Mouse (Mus musculus): Measurements from ENCODE around the gene Cavin4. TPM values are rescaled to one million over a fixed set of nuclear protein-coding genes. Genes with fewer than 3 reads are reported as not detected.

Cavin4 gene
- polyA plus RNA-seq, 1 experiment from 2014 or later, result 0.05 TPM

DNA sequence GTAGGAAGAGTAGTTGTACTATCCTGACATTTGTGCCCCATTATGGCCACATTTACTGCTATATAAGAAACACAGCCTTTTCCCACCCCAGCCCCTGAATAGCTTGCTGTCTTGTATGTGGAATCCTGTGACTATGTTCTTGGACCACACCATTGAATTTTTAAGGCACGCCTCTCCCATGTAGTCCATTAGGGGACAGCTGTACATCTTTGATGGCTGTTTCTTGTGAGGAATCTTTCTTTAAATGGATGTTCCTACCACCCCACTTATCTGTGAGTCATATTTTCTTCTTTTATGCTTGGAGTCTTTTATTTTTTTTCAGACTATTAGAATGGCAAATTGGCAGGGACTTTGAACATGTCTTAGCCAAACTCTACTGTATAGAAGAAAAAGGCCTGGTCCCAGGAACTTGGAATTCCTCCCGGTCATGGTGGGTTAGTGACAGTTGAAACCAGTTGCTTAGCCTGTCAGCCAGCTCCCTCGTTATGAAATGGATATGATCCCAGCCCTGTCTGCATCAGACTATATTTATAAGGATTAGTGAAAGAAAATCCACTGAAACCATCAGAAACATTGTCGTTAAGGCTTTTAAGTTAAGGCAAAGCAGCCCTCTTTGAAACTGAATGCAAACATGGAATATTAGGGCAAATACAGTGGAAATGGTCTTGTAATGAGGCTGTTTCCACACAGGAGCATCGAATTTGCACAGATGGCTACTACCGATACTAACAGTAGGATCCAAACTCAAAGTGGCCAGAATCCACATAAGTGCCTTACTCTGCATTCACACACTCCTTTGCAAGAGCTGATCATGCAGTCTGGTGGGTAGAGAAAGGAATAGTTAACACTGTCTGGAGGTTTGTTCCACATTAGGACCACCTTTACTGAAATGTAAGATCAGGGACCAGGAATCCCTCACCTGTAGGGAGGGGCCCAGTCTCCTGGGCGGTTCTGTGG is 2.4 kb upstream of the Cavin4 start:
- Histone ChIP-seq H3K4me3 (ENCODE audit: low read depth, low read length) (no peak overlapping the region), H3K4me1 (ENCODE audit: insufficient read depth) (no peaks in the 10 kb centered on the region), H3K27ac (ENCODE audit: low read depth) (no peak overlapping the region), H3K36me3 (replicated peaks; ENCODE audit: insufficient read depth, low read length) (no peaks in the 10 kb centered on the region), H3K9ac (replicated peaks) (no peak overlapping the region), H3K4me2 (ENCODE audit: low read depth, low read length) (no peak overlapping the region), H3K27me3 (ENCODE audit: insufficient read depth, low read length) (no peaks in the 10 kb centered on the region), H3K9me3 (ENCODE audit: low read length) (no peaks in the 10 kb centered on the region)
- ATAC-seq, result no peak
- WGBS (ENCODE audit: insufficient replicate concordance), result 73% methylated on average over 7 of the region's 7 CpGs
- no peak for DNase-seq
- TF ChIP-seq CTCF (IDR thresholded peaks at IDR 0.05; ENCODE audit: low read depth) (no peak), EP300 (IDR thresholded peaks at IDR 0.05; ENCODE audit: low read depth) (no peak)

- Histone ChIP-seq H3K27ac (ENCODE audit: low read depth) (no peak overlapping the region), H3K4me1 (ENCODE audit: insufficient read depth) (0 out of 2 replicates have a peak, but pooled peaks cover 5% of the 10 kb centered on the region), H3K36me3 (replicated peaks; ENCODE audit: insufficient read depth, low read length) (no peaks in the 10 kb centered on the region), H3K4me2 (ENCODE audit: low read depth, low read length) (no peak overlapping the region), H3K9ac (replicated peaks) (no peak overlapping the region), H3K27me3 (ENCODE audit: insufficient read depth, low read length) (no peaks in the 10 kb centered on the region), H3K9me3 (ENCODE audit: low read length) (no peaks in the 10 kb centered on the region), H3K4me3 (ENCODE audit: low read depth, low read length) (no peak overlapping the region)
- TF ChIP-seq CTCF (IDR thresholded peaks at IDR 0.05; ENCODE audit: low read depth) (no peak), EP300 (IDR thresholded peaks at IDR 0.05; ENCODE audit: low read depth) (no peak)
- no peak for DNase-seq
- no peak for ATAC-seq
- 78% methylated on average over 6 of the region's 6 CpGs for WGBS (ENCODE audit: insufficient replicate concordance)
These were observed 707 bp downstream of the Cavin4 start for GRCm38 (mm10) chr4:48664021-48664420.

DNA sequence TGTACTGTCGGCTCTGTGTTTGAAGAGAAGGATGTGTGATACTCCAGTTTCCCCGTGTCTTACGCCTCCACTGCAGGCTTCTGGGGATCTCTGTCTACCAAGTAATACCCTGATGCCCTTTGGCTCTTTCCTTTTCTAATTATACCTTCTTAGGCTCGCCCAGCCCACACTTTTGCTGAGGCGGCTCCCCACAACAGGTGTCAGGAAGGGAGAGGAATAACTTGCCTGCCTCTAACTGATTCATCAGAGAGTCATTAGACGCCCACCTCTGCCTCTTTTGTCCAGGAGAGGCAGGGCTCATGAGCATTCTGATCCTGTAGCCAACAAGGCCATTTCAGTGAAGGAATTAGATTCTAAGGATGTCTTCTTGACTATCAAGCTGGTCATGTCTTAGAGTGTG is 4.0 kb downstream of the Cavin4 start:
- no peaks in the 10 kb centered on the region for H3K36me3 ChIP-seq (replicated peaks; ENCODE audit: insufficient read depth, low read length)
- ATAC-seq (no peak), DNase-seq (no peak)
- H3K4me2 ChIP-seq (ENCODE audit: low read depth, low read length), result no peak overlapping the region
- no peak for TF ChIP-seq CTCF (IDR thresholded peaks at IDR 0.05; ENCODE audit: low read depth)
- TF ChIP-seq EP300 (IDR thresholded peaks at IDR 0.05; ENCODE audit: low read depth), result no peak
- 75% methylated on average over 6 of the region's 6 CpGs for WGBS (ENCODE audit: insufficient replicate concordance)
- H3K27ac ChIP-seq (ENCODE audit: low read depth), result no peak overlapping the region
- no peaks in the 10 kb centered on the region for H3K9me3 ChIP-seq (ENCODE audit: low read length)
- no peak overlapping the region for H3K4me3 ChIP-seq (ENCODE audit: low read depth, low read length)
- no peaks in the 10 kb centered on the region for H3K27me3 ChIP-seq (ENCODE audit: insufficient read depth, low read length)
- no peak overlapping the region for H3K9ac ChIP-seq (replicated peaks)
- H3K4me1 ChIP-seq (ENCODE audit: insufficient read depth), result 0 out of 2 replicates have a peak, but pooled peaks cover 8% of the 10 kb centered on the region

- 0 out of 2 replicates have a peak, but pooled peaks cover 8% of the 10 kb centered on the region for H3K4me1 ChIP-seq (ENCODE audit: insufficient read depth)
- H3K36me3 ChIP-seq (replicated peaks; ENCODE audit: insufficient read depth, low read length), result no peaks in the 10 kb centered on the region
- no peaks in the 10 kb centered on the region for H3K9me3 ChIP-seq (ENCODE audit: low read length)
- no peak overlapping the region for H3K27ac ChIP-seq (ENCODE audit: low read depth)
- H3K27me3 ChIP-seq (ENCODE audit: insufficient read depth, low read length), result no peaks in the 10 kb centered on the region
- TF ChIP-seq CTCF (IDR thresholded peaks at IDR 0.05; ENCODE audit: low read depth) (no peak), EP300 (IDR thresholded peaks at IDR 0.05; ENCODE audit: low read depth) (no peak)
- no peak overlapping the region for H3K4me3 ChIP-seq (ENCODE audit: low read depth, low read length)
- DNase-seq (no peak), ATAC-seq (no peak)
- WGBS (ENCODE audit: insufficient replicate concordance), result 83% methylated on average over 5 of the region's 5 CpGs
- no peak overlapping the region for H3K4me2 ChIP-seq (ENCODE audit: low read depth, low read length)
- no peak overlapping the region for H3K9ac ChIP-seq (replicated peaks)
These were observed 9.6 kb downstream of the Cavin4 start for GRCm38 (mm10) chr4:48672915-48673314.

- no peaks in the 10 kb centered on the region for H3K27me3 ChIP-seq (ENCODE audit: insufficient read depth, low read length)
- H3K36me3 ChIP-seq (replicated peaks; ENCODE audit: insufficient read depth, low read length), result no peaks in the 10 kb centered on the region
- H3K9me3 ChIP-seq (ENCODE audit: low read length), result no peaks in the 10 kb centered on the region
- DNase-seq, result no peak
- H3K27ac ChIP-seq (ENCODE audit: low read depth), result no peak overlapping the region
- no peak overlapping the region for H3K4me2 ChIP-seq (ENCODE audit: low read depth, low read length)
- no peak for ATAC-seq
- WGBS (ENCODE audit: insufficient replicate concordance), result 42% methylated on average over 7 of the region's 7 CpGs
- H3K9ac ChIP-seq (replicated peaks), result no peak overlapping the region
- TF ChIP-seq CTCF (IDR thresholded peaks at IDR 0.05; ENCODE audit: low read depth) (no peak), EP300 (IDR thresholded peaks at IDR 0.05; ENCODE audit: low read depth) (no peak)
- H3K4me3 ChIP-seq (ENCODE audit: low read depth, low read length), result no peak overlapping the region
- 0 out of 2 replicates have a peak, but pooled peaks cover 2% of the 10 kb centered on the region for H3K4me1 ChIP-seq (ENCODE audit: insufficient read depth)
These were observed 11.1 kb downstream of the Cavin4 start for GRCm38 (mm10) chr4:48674412-48674811.

DNA sequence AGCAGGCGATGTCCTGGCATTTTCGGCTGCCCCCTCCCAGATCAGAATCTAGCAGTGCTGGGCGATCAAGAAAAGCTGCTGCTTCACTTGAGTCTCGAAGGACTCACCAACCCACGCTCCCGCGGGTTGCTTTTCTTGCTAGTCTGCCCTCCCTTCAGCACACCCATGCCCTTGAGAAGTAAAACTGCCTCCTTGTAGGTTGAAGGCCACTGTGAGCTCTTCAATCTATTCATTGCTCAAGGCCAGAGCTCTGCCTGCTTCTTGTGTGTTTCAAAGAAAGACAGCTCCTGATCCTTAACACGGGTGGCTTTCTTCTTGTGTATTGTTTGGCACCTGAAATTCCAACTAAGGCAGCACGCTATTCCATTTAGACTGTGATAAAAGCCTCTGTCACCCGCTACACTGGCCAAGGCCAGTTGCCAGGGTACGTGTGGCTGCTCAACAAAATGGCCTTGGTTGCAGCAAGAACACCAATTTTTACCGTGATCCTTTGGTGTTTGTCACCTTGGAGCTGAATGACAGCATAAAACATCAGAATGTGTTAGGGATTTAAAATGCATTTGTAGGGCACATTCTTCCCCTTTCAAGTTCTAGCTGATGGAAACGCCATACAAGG is 13.4 kb downstream of the Cavin4 start:
- Histone ChIP-seq H3K9me3 (ENCODE audit: low read length) (no peaks in the 10 kb centered on the region), H3K4me3 (ENCODE audit: low read depth, low read length) (no peak overlapping the region), H3K4me2 (ENCODE audit: low read depth, low read length) (no peak overlapping the region), H3K27me3 (ENCODE audit: insufficient read depth, low read length) (no peaks in the 10 kb centered on the region), H3K36me3 (replicated peaks; ENCODE audit: insufficient read depth, low read length) (no peaks in the 10 kb centered on the region), H3K4me1 (ENCODE audit: insufficient read depth) (no peaks in the 10 kb centered on the region), H3K27ac (ENCODE audit: low read depth) (no peak overlapping the region), H3K9ac (replicated peaks) (no peak overlapping the region)
- 81% methylated on average over 13 of the region's 13 CpGs for WGBS (ENCODE audit: insufficient replicate concordance)
- DNase-seq (no peak), ATAC-seq (no peak)
- TF ChIP-seq CTCF (IDR thresholded peaks at IDR 0.05; ENCODE audit: low read depth), result no peak
- no peak for TF ChIP-seq EP300 (IDR thresholded peaks at IDR 0.05; ENCODE audit: low read depth)

Measured in liver, postnatal 0 days (tissue).